In genomic region chr10:78347486-78347885, GRCm38 (mm10) we compare ENCODE assay signal across 13 mouse cellular contexts.
"Had no signal": no experiment of that assay in that cellular context is flagged by ENCODE, and none has a peak within 500 bp of the region (broad histone marks: within the 10 kb centered on the region; RNA-seq: fewer than 3 reads in every experiment).

No protein-coding gene starts in this region.

- DNase-seq: lung, embryonic 14.5 days; lung, postnatal 10 days; lung, postnatal 4 days; midbrain, embryonic 14.5 days; spleen, adult 18-20 months; thymus, postnatal 4 days had no signal

- H3K9ac ChIP-seq: lung, embryonic 14.5 days; neural tube, embryonic 12.5 days had no signal

- H3K36me3 ChIP-seq: limb, embryonic 10.5 days; neural tube, embryonic 12.5 days had no signal

- H3K27ac ChIP-seq: left cerebral cortex, adult 2 months; limb, embryonic 10.5 days; midbrain, embryonic 10.5 days; neural tube, embryonic 12.5 days had no signal

- H3K4me3 ChIP-seq: left cerebral cortex, adult 2 months; limb, embryonic 10.5 days; midbrain, embryonic 10.5 days; neural tube, embryonic 12.5 days had no signal

- ATAC-seq: hindbrain, embryonic 16.5 days; inflammation-experienced regulatory T-cells, adult 6 months had no signal

- H3K27me3 ChIP-seq: neural tube, embryonic 12.5 days had no signal

- H3K9me3 ChIP-seq: limb, embryonic 10.5 days; midbrain, embryonic 10.5 days; neural tube, embryonic 12.5 days had no signal

- H3K4me2 ChIP-seq: liver, embryonic 11.5 days; lung, embryonic 14.5 days; neural tube, embryonic 12.5 days had no signal
